Mouse (Mus musculus): ENCODE measurements around the gene Slc39a5.

Gene Slc39a5

GRCm38 (mm10) chr10:128376455-128377211 lies 24.4 kb downstream of the Slc39a5 start, which contains the start of gene Ankrd52:
Gene Ankrd52 (plus strand): TSS chr10:128377115.
- DNase-seq (ENCODE audit: low spot score in 2 of 2), result peak; percentile 74 to 83

GRCm38 (mm10) chr10:128376099-128376454 lies 25.0 kb downstream of the Slc39a5 start:
- no peak for DNase-seq (ENCODE audit: low spot score in 2 of 2)

GRCm38 (mm10) chr10:128374393-128374792 lies 26.6 kb downstream of the Slc39a5 start:
- no peak for DNase-seq (ENCODE audit: low spot score in 2 of 2)

- DNase-seq (ENCODE audit: low spot score in 2 of 2), result no peak
Observed at GRCm38 (mm10) chr10:128372989-128373748, 27.9 kb downstream of the Slc39a5 start.

GRCm38 (mm10) chr10:128372142-128372541 lies 28.9 kb downstream of the Slc39a5 start:
- no peak for DNase-seq (ENCODE audit: low spot score in 2 of 2)

- no peak for DNase-seq (ENCODE audit: low spot score in 2 of 2)
Observed at GRCm38 (mm10) chr10:128370601-128371000, 30.4 kb downstream of the Slc39a5 start.

- no peak for DNase-seq (ENCODE audit: low spot score in 2 of 2)
Observed at GRCm38 (mm10) chr10:128370021-128370420, 31.0 kb downstream of the Slc39a5 start.

GRCm38 (mm10) chr10:128369599-128369998 lies 31.4 kb downstream of the Slc39a5 start:
- no peak for DNase-seq (ENCODE audit: low spot score in 2 of 2)

- no peak for DNase-seq (ENCODE audit: low spot score in 2 of 2)
Observed at GRCm38 (mm10) chr10:128369218-128369543, 31.8 kb downstream of the Slc39a5 start.

- DNase-seq (ENCODE audit: low spot score in 2 of 2), result peak; percentile 84
Observed at GRCm38 (mm10) chr10:128368402-128369217, 32.4 kb downstream of the Slc39a5 start, which contains the start of gene Coq10a. Gene Coq10a (minus strand): TSS chr10:128368997.

GRCm38 (mm10) chr10:128367899-128368401 lies 33.1 kb downstream of the Slc39a5 start:
- DNase-seq (ENCODE audit: low spot score in 2 of 2), result no peak

- no peak for DNase-seq (ENCODE audit: low spot score in 2 of 2)
Observed at GRCm38 (mm10) chr10:128362568-128362967, 38.5 kb downstream of the Slc39a5 start.

GRCm38 (mm10) chr10:128361836-128362235 lies 39.2 kb downstream of the Slc39a5 start:
- DNase-seq (ENCODE audit: low spot score in 2 of 2), result no peak

GRCm38 (mm10) chr10:128359226-128359625 lies 41.8 kb downstream of the Slc39a5 start:
- DNase-seq (ENCODE audit: low spot score in 2 of 2), result no peak

GRCm38 (mm10) chr10:128358796-128359195 lies 42.2 kb downstream of the Slc39a5 start:
- no peak for DNase-seq (ENCODE audit: low spot score in 2 of 2)

GRCm38 (mm10) chr10:128347541-128347940 lies 53.5 kb downstream of the Slc39a5 start:
- no peak for DNase-seq (ENCODE audit: low spot score in 2 of 2)
